Mouse (Mus musculus) duodenum, adult 2 months (tissue): ENCODE measurements around the gene Rpl27a. TPM values are rescaled to one million over a fixed set of nuclear protein-coding genes. Genes with fewer than 3 reads are reported as not detected.

Source experiments
- polyA plus RNA-seq: library from polyadenylated mRNA; depleted of rRNA; stranded (reverse); fragments of >200 nt; gene quantifications from 2 replicates; pipeline ENCODE4 v1.2.3, GENCODE M21; 2012; ENCODE audit warnings: low replicate concordance; rRNA removed

Gene Rpl27a
- polyA plus RNA-seq: 239 and 252 TPM in 2 replicates

DNA sequence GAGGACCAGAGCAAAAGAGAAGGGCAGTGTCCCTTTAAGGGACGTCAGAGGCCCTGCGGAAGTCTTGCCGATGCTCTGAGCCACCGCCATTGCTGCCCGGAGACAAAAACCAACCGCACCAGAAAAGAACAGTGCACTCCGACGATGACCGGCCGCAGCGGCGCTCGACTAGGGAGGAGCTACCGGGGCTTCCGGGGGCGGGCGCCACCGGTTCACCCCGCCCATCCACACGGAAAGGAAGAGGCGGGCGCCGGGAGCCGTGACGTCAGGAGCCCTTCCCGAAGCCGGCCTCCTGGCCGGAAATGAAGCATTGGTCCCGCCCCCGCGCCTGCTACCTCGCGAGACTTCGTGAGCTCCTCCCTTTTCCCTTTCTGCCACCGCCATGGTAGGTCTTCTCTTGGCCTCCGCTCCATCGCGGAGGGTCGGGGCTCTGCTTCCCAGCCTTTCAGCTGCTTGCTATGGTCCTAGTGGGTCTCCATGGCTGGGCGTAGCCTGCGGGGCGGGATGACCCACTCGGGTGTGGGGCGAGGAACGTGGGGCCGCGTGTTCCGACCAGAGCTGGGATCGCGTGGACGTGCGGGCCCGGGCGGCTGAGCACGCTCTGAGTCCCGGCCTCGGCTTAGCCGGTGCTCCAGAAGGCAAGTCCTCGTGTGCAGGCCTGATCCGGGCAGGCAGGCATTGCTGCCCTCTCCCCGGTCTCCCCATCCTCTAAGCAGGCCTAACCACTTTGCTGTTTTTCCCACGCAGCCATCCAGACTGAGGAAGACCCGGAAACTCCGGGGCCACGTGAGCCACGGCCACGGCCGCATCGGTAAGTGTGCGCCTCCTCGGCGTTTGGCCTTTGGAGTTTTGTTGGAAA is at the start of gene Rpl27a:
TSS of gene Rpl27a (plus strand) at position 310 of the 859 bp plus-strand sequence.

GRCm38 (mm10) chr7:109508034-109508433 is 10.9 kb upstream of the Rpl27a start, which contains the start of gene Trim66:
TSS of gene Trim66 (minus strand) at chr7:109508134.

Other genes with a start within 250 kb of the Rpl27a start
- not detected in 2 replicates for gene Stk33, start 80.1 kb upstream of the Rpl27a start, polyA plus RNA-seq
- 0.02 and 0.05 TPM in 2 replicates for gene Trim66, start 11.0 kb upstream of the Rpl27a start, polyA plus RNA-seq
- gene St5, start 184.5 kb downstream of the Rpl27a start, polyA plus RNA-seq: 21.0 and 22.6 TPM in 2 replicates
- 1.8 and 3.2 TPM in 2 replicates for gene Akip1, start 184.5 kb downstream of the Rpl27a start, polyA plus RNA-seq
- 0.09 and 0.18 TPM in 2 replicates for gene BC051019, start 204.7 kb downstream of the Rpl27a start, polyA plus RNA-seq
- not detected in 2 replicates for gene Ascl3, start 212.6 kb downstream of the Rpl27a start, polyA plus RNA-seq
- 22.1 and 52.1 TPM in 2 replicates for gene Tmem9b, start 233.7 kb downstream of the Rpl27a start, polyA plus RNA-seq